Mouse (Mus musculus): ENCODE measurements at regions not wholly inside any gene's neighbourhood (a gene's known extent, or its start where the extent isn't known, plus 50 kb on each side); places are given as distances from the start of the nearest gene placed in this dataset.

DNA sequence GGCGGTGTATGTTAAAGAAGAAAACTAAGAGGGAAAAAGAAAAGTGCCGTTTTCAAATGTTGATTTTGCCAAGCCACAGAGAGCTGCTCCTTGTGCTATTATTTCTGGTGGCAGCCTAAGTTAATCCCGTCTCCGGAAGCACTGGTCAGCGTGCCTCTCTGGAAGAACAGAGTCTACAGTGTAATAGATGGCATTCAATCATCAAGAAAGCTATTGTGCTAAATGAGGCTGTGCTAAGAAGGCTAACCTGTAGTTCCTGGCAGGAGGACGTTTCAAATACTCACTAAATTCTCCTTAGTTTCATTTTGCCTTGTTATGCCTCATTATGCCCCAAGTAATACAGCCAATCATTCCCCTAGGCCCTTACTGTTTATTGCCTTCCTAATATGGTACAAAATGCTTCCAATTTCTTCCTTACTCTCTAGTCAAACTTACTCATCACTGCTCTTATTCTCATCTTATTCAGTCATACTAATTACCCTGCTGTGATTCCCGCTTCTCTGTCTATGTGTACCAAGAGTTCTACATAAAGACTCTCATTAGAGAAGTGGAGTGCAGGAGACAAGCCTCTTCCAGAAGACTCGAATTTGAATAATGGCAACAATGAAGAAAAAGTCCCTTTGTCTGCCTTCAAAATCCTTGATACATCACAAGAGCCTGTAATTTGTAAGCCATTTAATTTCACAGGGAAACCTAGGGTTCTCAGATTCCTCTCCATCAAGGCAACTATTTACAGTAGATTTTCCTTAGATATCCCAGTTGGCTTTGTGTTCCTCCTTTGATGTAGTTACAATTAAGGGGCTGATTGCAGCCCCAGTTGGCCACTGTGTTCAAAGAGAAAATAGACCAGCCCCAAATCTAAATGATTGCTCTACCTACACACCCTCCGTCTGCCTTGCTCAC, 282.0 kb upstream of the Clec14a start:
- peaks cover 19% of the 10 kb centered on the region for H3K4me1 ChIP-seq
- no peaks in the 10 kb centered on the region for H3K9me3 ChIP-seq
- TF ChIP-seq FLI1 (IDR thresholded peaks at IDR 0.05; ENCODE audit: low read length) (no peak), GATA1 (IDR thresholded peaks at IDR 0.05; ENCODE audit: borderline replicate concordance, low read length) (no peak)
- H3K36me3 ChIP-seq (replicated peaks; ENCODE audit: low read length), result no peaks in the 10 kb centered on the region
- H3K4me3 ChIP-seq (replicated peaks), result peak overlapping the region; percentile 54
- H3K27me3 ChIP-seq (replicated peaks), result no peaks in the 10 kb centered on the region

DNA sequence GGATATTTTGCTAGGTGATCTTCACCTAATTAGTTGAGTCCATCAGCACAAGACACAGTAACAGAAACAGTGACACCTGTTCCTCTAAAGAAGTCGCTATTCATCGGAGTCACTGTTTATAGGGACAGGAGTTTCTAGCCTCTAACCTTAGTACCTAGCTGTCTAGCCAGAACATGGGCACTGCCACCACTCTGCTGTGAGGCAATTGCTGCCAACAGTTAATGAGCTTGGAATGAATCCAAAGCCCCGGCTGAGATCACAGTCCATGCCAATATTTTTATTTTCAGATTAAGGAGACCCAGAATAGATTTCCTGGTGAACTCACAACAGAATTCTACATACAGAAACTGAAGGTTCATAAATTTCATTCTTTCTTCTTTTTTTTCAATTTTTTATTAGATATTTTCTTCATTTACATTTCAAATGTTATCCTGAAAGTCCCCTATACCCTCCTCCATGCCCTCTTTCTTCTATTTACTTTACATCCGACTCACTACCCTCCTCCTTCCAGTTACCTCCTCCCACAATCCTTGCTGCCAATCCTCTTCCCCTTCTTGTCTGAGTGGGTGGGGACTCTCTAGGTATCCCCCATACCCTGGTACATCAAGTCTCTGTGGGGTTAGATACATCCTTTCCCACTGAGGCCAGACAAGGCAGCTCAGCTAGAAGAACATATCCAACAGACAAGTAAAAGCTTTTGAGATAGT, 276.9 kb upstream of the Clec14a start:
- TF ChIP-seq GATA1 (IDR thresholded peaks at IDR 0.05; ENCODE audit: borderline replicate concordance, low read length) (no peak), FLI1 (IDR thresholded peaks at IDR 0.05; ENCODE audit: low read length) (no peak)
- H3K9me3 ChIP-seq, result no peaks in the 10 kb centered on the region
- H3K27me3 ChIP-seq (replicated peaks), result no peaks in the 10 kb centered on the region
- H3K4me1 ChIP-seq, result peaks cover 8% of the 10 kb centered on the region
- H3K36me3 ChIP-seq (replicated peaks; ENCODE audit: low read length), result no peaks in the 10 kb centered on the region
- H3K4me3 ChIP-seq (replicated peaks), result no peak overlapping the region

DNA sequence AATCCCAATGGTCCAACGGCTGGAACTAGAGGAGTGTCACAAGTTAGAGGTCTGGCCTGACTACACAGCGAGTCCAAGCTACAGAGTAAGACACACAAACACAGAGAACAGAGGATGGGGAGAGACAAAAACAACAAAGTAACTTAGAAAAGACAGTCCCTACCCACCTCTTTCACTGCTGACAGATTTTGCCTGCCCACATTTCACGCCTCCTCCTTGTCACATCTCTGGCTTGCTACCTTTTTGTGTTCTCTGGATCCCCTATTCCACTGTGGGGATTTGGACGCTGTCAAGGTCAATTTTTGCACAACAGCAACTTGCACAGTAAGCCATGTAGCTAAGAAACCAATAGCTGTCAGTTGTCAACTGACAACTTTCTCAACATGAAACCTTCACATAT, 275.8 kb upstream of the Clec14a start:
- Histone ChIP-seq H3K9me3 (no peaks in the 10 kb centered on the region), H3K4me3 (replicated peaks) (no peak overlapping the region), H3K27me3 (replicated peaks) (no peaks in the 10 kb centered on the region), H3K36me3 (replicated peaks; ENCODE audit: low read length) (no peaks in the 10 kb centered on the region), H3K4me1 (no peaks in the 10 kb centered on the region)
- TF ChIP-seq GATA1 (IDR thresholded peaks at IDR 0.05; ENCODE audit: borderline replicate concordance, low read length) (no peak), FLI1 (IDR thresholded peaks at IDR 0.05; ENCODE audit: low read length) (no peak)

DNA sequence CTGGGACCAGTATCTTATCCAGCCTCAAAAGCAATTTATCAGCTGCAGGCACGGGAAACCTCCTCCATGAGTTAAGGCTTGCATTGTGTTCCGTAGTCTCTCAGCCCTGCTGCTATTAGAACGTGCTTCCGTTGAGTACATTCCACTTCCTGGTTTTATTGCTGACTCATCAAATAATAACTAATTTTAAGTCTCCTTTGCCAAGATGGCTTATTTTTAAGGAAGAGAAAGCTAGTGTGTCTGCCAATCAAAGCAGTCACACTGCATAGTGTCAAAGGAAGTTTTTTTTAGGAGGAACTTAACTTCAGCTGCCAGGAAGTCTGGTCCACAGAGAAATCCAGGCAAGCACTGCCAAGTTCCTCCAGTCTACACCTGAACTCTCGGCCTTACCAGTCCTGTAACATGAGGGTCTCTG, 269.2 kb upstream of the Clec14a start:
- TF ChIP-seq FLI1 (IDR thresholded peaks at IDR 0.05; ENCODE audit: low read length) (no peak), GATA1 (IDR thresholded peaks at IDR 0.05; ENCODE audit: borderline replicate concordance, low read length) (no peak)
- Histone ChIP-seq H3K9me3 (no peaks in the 10 kb centered on the region), H3K4me3 (replicated peaks) (peak overlapping the region; percentile 78)

DNA sequence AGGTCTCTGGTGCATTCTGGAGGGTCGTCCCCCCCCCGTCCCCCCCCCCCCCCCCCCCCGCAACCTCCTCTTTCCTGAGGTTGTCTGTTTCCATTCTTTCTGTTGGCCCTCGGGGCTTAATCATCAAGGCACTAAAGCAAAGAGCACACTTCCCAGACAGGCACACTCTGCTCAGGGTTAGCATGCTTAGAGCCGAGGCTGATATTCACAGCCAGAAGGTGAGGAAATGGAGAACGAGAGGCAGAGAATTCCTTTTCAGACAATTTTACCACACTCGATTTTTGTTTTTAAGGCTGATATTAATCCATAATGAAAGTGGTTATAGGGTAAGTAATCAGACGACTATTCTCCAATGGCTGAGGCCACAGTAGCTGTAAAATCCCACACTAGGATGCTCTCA, 268.7 kb upstream of the Clec14a start:
- peak overlapping the region; percentile 78 for H3K4me3 ChIP-seq (replicated peaks)
- no peaks in the 10 kb centered on the region for H3K36me3 ChIP-seq (replicated peaks; ENCODE audit: low read length)
- TF ChIP-seq FLI1 (IDR thresholded peaks at IDR 0.05; ENCODE audit: low read length) (no peak), GATA1 (IDR thresholded peaks at IDR 0.05; ENCODE audit: borderline replicate concordance, low read length) (no peak)
- H3K27me3 ChIP-seq (replicated peaks), result no peaks in the 10 kb centered on the region
- H3K4me1 ChIP-seq, result peaks cover 34% of the 10 kb centered on the region
- no peaks in the 10 kb centered on the region for H3K9me3 ChIP-seq

More for the DNA sequence above, 269.2 kb upstream of the Clec14a start:
- Histone ChIP-seq H3K27me3 (replicated peaks) (no peaks in the 10 kb centered on the region), H3K36me3 (replicated peaks; ENCODE audit: low read length) (no peaks in the 10 kb centered on the region), H3K4me1 (peaks cover 34% of the 10 kb centered on the region)

DNA sequence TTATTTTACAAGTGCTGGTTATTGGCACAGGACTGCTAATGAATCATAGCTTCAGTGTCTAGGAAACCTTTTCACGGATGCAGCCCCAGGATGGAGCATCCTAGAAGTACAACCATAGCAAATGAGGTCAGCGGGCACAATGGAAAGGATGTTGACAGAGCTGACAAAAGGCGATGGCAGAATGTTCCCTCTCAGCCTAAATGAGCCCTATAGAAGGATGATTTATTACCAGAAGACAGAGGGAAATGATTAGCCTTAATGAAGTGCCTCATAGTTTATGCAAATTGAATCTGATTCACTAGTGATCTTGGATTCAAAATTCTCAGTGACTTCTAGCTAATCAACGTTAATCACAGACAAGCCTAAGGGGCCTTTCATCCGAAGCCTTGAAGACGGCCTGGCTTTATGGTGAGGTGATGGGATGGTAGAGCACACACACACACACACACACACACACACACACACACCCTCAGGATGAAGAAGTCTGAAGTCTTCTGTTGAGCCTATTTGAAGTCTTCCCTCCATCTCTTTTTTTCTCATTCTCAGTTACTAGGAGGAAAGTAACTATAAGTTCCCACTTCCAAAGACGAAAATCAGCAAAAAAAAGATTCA, 267.4 kb upstream of the Clec14a start:
- H3K9me3 ChIP-seq, result no peaks in the 10 kb centered on the region
- H3K4me3 ChIP-seq (replicated peaks), result no peak overlapping the region
- no peaks in the 10 kb centered on the region for H3K27me3 ChIP-seq (replicated peaks)
- no peaks in the 10 kb centered on the region for H3K36me3 ChIP-seq (replicated peaks; ENCODE audit: low read length)
- H3K4me1 ChIP-seq, result peaks cover 34% of the 10 kb centered on the region
- TF ChIP-seq FLI1 (IDR thresholded peaks at IDR 0.05; ENCODE audit: low read length), result no peak
- TF ChIP-seq GATA1 (IDR thresholded peaks at IDR 0.05; ENCODE audit: borderline replicate concordance, low read length), result no peak

DNA sequence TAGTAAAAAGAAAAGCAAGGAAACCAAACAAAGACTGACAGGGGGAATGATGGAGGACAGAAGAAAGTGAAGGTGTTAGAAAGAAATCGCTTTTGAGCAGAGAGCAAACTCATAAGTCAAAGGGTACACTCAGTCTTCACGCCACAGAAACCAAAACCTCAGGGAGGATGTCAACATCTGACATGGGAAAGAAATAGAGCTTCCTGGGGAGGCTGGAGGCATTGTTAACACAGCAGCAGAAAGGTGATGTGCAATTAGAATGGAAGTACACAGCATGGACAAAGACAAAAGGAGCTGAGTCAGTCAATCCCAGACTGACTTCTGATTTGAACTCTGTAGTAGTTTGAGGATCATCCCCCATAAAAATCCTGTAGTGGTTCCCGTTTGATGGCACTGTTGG, 261.2 kb upstream of the Clec14a start:
- Histone ChIP-seq H3K27me3 (replicated peaks) (no peaks in the 10 kb centered on the region), H3K4me3 (replicated peaks) (peak overlapping the region; percentile 18), H3K36me3 (replicated peaks; ENCODE audit: low read length) (no peaks in the 10 kb centered on the region), H3K9me3 (no peaks in the 10 kb centered on the region), H3K4me1 (peaks cover 13% of the 10 kb centered on the region)
- TF ChIP-seq GATA1 (IDR thresholded peaks at IDR 0.05; ENCODE audit: borderline replicate concordance, low read length), result no peak
- no peak for TF ChIP-seq FLI1 (IDR thresholded peaks at IDR 0.05; ENCODE audit: low read length)

DNA sequence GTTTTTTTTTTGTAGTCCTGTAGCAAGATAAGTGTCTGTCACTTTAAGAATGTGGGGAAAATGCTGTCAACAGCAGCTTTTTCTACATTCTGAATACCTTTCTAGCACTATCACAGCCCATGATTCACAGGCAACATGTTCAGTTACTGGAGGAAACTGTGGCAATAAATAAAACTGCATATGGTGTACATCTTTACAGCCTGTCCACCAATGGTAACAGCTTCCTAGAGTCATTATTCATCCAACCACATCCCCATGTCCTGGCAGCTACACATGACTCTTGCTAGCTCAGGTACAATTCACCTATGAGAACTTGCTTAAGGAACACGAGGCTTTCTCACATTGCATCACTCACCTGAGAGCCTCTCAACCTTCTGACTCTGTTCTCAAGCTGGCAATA, 247.7 kb upstream of the Clec14a start:
- no peaks in the 10 kb centered on the region for H3K27me3 ChIP-seq (replicated peaks)
- H3K36me3 ChIP-seq (replicated peaks; ENCODE audit: low read length), result no peaks in the 10 kb centered on the region
- TF ChIP-seq GATA1 (IDR thresholded peaks at IDR 0.05; ENCODE audit: borderline replicate concordance, low read length), result no peak
- no peak for TF ChIP-seq FLI1 (IDR thresholded peaks at IDR 0.05; ENCODE audit: low read length)
- peaks cover 9% of the 10 kb centered on the region; the same call in 1 of the 2 replicates for H3K4me1 ChIP-seq
- no peak overlapping the region for H3K4me3 ChIP-seq (replicated peaks)
- no peaks in the 10 kb centered on the region for H3K9me3 ChIP-seq

DNA sequence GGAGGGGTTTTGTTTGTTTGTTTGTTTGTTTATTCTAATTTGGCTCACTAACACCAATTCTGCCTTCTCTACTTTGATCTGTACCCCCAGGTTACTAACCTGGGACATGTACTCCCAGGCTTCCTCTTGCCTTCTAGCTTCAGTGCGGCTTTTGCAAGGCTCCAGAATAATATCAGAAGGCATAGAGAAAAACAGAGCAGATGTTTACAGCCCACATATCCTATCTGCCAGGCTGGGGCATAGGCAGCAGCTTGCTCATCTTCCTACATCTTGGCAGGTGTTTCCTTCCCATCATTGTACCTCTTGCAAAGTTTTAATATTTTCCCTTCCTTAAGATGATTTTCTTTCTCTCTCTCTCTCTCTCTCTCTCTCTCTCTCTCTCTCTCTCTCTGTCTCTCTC, 244.9 kb upstream of the Clec14a start:
- H3K4me3 ChIP-seq (replicated peaks), result no peak overlapping the region
- no peaks in the 10 kb centered on the region for H3K27me3 ChIP-seq (replicated peaks)
- peaks cover 22% of the 10 kb centered on the region for H3K4me1 ChIP-seq
- TF ChIP-seq FLI1 (IDR thresholded peaks at IDR 0.05; ENCODE audit: low read length) (no peak), GATA1 (IDR thresholded peaks at IDR 0.05; ENCODE audit: borderline replicate concordance, low read length) (no peak)
- no peaks in the 10 kb centered on the region for H3K9me3 ChIP-seq
- H3K36me3 ChIP-seq (replicated peaks; ENCODE audit: low read length), result no peaks in the 10 kb centered on the region
